Mouse (Mus musculus): ENCODE results near the gene Rps6ka1.
A peak's percentile ranks its signal among the peaks of the same experiment; 100 is the strongest.
"Not testable (repeated sequence)": the region's sequence is repeated elsewhere in the genome, so short reads cannot be mapped to it uniquely, and the experiment has no call there.

The Rps6ka1 gene

GRCm38 (mm10) chr4:133887672-133888453 is at the start of gene Rps6ka1:
Gene Rps6ka1, minus strand, starts transcription at chr4:133887797.
- peak; percentile 83 for DNase-seq (ENCODE audit: low read depth)

GRCm38 (mm10) chr4:133931785-133932184 is 44.2 kb upstream of the Rps6ka1 start:
- DNase-seq (ENCODE audit: low read depth), result no peak

- DNase-seq (ENCODE audit: low read depth), result peak; percentile 72
These were observed 43.8 kb upstream of the Rps6ka1 start for GRCm38 (mm10) chr4:133931349-133931748.

- DNase-seq (ENCODE audit: low read depth), result peak; percentile 30
These were observed 41.7 kb upstream of the Rps6ka1 start for GRCm38 (mm10) chr4:133929278-133929670.

GRCm38 (mm10) chr4:133928576-133929277 is 41.1 kb upstream of the Rps6ka1 start:
- DNase-seq (ENCODE audit: low read depth), result peak; percentile 33

- DNase-seq (ENCODE audit: low read depth), result no peak
These were observed 37.6 kb upstream of the Rps6ka1 start for GRCm38 (mm10) chr4:133925204-133925603.

GRCm38 (mm10) chr4:133923743-133924142 is 36.1 kb upstream of the Rps6ka1 start:
- DNase-seq (ENCODE audit: low read depth), result no peak

GRCm38 (mm10) chr4:133918093-133918825 is 30.7 kb upstream of the Rps6ka1 start:
- not testable (repeated sequence) for DNase-seq (ENCODE audit: low read depth)

- DNase-seq (ENCODE audit: low read depth), result no peak
These were observed 24.4 kb upstream of the Rps6ka1 start for GRCm38 (mm10) chr4:133911983-133912382.

GRCm38 (mm10) chr4:133910236-133911211 is 22.9 kb upstream of the Rps6ka1 start:
- DNase-seq (ENCODE audit: low read depth), result peak; percentile 98

GRCm38 (mm10) chr4:133908051-133908450 is 20.5 kb upstream of the Rps6ka1 start:
- DNase-seq (ENCODE audit: low read depth), result no peak

GRCm38 (mm10) chr4:133907086-133907485 is 19.5 kb upstream of the Rps6ka1 start:
- peak; percentile 71 for DNase-seq (ENCODE audit: low read depth)

- DNase-seq (ENCODE audit: low read depth), result not testable (repeated sequence)
These were observed 18.7 kb upstream of the Rps6ka1 start for GRCm38 (mm10) chr4:133906336-133906735.

- DNase-seq (ENCODE audit: low read depth), result no peak
These were observed 17.6 kb upstream of the Rps6ka1 start for GRCm38 (mm10) chr4:133905167-133905566.

GRCm38 (mm10) chr4:133904326-133904725 is 16.7 kb upstream of the Rps6ka1 start:
- peak; percentile 17 for DNase-seq (ENCODE audit: low read depth)

GRCm38 (mm10) chr4:133903372-133903771 is 15.8 kb upstream of the Rps6ka1 start:
- DNase-seq (ENCODE audit: low read depth), result peak; percentile 68

GRCm38 (mm10) chr4:133902510-133902909 is 14.9 kb upstream of the Rps6ka1 start:
- peak; percentile 62 for DNase-seq (ENCODE audit: low read depth)

GRCm38 (mm10) chr4:133900887-133901286 is 13.3 kb upstream of the Rps6ka1 start:
- DNase-seq (ENCODE audit: low read depth), result no peak

GRCm38 (mm10) chr4:133900352-133900751 is 12.8 kb upstream of the Rps6ka1 start:
- no peak for DNase-seq (ENCODE audit: low read depth)

- no peak for DNase-seq (ENCODE audit: low read depth)
These were observed 11.7 kb upstream of the Rps6ka1 start for GRCm38 (mm10) chr4:133899241-133899800.

- no peak for DNase-seq (ENCODE audit: low read depth)
These were observed 10.6 kb upstream of the Rps6ka1 start for GRCm38 (mm10) chr4:133898151-133898550.
